Mouse (Mus musculus) ES-E14 (cell line): ENCODE results near the gene Serpinb1a. TPM values are rescaled to one million over a fixed set of nuclear protein-coding genes. Genes with fewer than 3 reads are reported as not detected.

Experiments used
- DNase-seq: peaks from one replicate; pipeline ENCODE4 v3.0.0-alpha.2; 2013; ENCODE audit warnings: low read depth, low spot score
- H3K27ac ChIP-seq: 2 replicates; pipeline ENCODE4 v1.5.1; 2012; ENCODE audit warnings: low read depth, mild to moderate bottlenecking, low read length, moderate library complexity, mixed read lengths; ENCODE audit not compliant: poor library complexity, insufficient read depth, severe bottlenecking
- H3K36me3 ChIP-seq: 2 replicates; pipeline ENCODE4 v1.6.1; 2012; ENCODE audit warnings: mild to moderate bottlenecking, low read length, moderate library complexity, mixed read lengths; ENCODE audit not compliant: control insufficient read depth, poor library complexity, insufficient read depth, severe bottlenecking
- H3K4me1 ChIP-seq, 2 experiments: fragments of 150-350 bp in 1 of 2; sonication (generic) in 1 of 2; 2 replicates each; pipeline ENCODE4 v1.6.1; 2012; ENCODE audit warnings: low read length in 2 of 2, mild to moderate bottlenecking in 1 of 2, mixed read lengths in 1 of 2; ENCODE audit not compliant: control insufficient read depth in 2 of 2, insufficient read depth in 2 of 2, poor library complexity in 1 of 2
- H3K4me3 ChIP-seq, 2 experiments: fragments of 150-350 bp in 1 of 2; sonication (generic) in 1 of 2; 2 replicates each; pipeline ENCODE4 v1.5.1; 2012; ENCODE audit warnings: low read length in 2 of 2, low read depth in 1 of 2, mild to moderate bottlenecking in 1 of 2, mixed read lengths in 1 of 2; ENCODE audit not compliant: insufficient read depth in 1 of 2, poor library complexity in 1 of 2, severe bottlenecking in 1 of 2
- H3K9ac ChIP-seq: 2 replicates; pipeline ENCODE4 v1.6.1; 2012; ENCODE audit warnings: low read depth, mild to moderate bottlenecking, low read length, mixed read lengths; ENCODE audit not compliant: poor library complexity, insufficient read depth, severe bottlenecking
- H3K9me3 ChIP-seq: fragments of 150-350 bp; sonication (generic); 2 replicates; pipeline ENCODE4 v1.6.1; 2012; ENCODE audit warnings: low read depth, mild to moderate bottlenecking, low read length; ENCODE audit not compliant: control insufficient read depth, insufficient read depth
- CHD2 ChIP-seq: IDR thresholded peaks from 2 replicates; pipeline ENCODE4 v1.6.1; 2014; ENCODE audit warnings: mild to moderate bottlenecking, low read depth, low read length, inconsistent platforms
- HCFC1 ChIP-seq: IDR thresholded peaks from 2 replicates; pipeline ENCODE4 v1.6.1; 2012; ENCODE audit warnings: low read length, inconsistent platforms, borderline replicate concordance; ENCODE audit not compliant: insufficient read depth
- MAFK ChIP-seq: IDR thresholded peaks from 2 replicates; pipeline ENCODE4 v1.6.1; 2014; ENCODE audit warnings: mild to moderate bottlenecking, low read depth, low read length, inconsistent platforms; ENCODE audit not compliant: insufficient read depth
- ZC3H11A ChIP-seq: IDR thresholded peaks from 2 replicates; pipeline ENCODE4 v1.6.1; 2012; ENCODE audit warnings: low read depth, mild to moderate bottlenecking, inconsistent platforms, low read length, borderline replicate concordance
- ZNF384 ChIP-seq: IDR thresholded peaks from 2 replicates; pipeline ENCODE4 v1.6.1; 2012; ENCODE audit warnings: low read depth, low read length, inconsistent platforms
- in situ Hi-C, 2 experiments: fragments of 600-800 bp; cut with MboI; formaldehyde crosslinking; loops; one replicate each; pipeline ENCODE4 v1.15.1; 2025; ENCODE audit warnings: low sequenced_read_pairs in 2 of 2, inconsistent platforms in 1 of 2; ENCODE audit not compliant: unreplicated experiment in 2 of 2
- total RNA-seq: library from RNA; depleted of rRNA; stranded (reverse); fragments of 300-350 nt; gene quantifications from 2 replicates; pipeline ENCODE4 v1.2.3, GENCODE M21; 2012

Gene Serpinb1a
- total RNA-seq, 1 experiment, result 2.2 TPM

DNA sequence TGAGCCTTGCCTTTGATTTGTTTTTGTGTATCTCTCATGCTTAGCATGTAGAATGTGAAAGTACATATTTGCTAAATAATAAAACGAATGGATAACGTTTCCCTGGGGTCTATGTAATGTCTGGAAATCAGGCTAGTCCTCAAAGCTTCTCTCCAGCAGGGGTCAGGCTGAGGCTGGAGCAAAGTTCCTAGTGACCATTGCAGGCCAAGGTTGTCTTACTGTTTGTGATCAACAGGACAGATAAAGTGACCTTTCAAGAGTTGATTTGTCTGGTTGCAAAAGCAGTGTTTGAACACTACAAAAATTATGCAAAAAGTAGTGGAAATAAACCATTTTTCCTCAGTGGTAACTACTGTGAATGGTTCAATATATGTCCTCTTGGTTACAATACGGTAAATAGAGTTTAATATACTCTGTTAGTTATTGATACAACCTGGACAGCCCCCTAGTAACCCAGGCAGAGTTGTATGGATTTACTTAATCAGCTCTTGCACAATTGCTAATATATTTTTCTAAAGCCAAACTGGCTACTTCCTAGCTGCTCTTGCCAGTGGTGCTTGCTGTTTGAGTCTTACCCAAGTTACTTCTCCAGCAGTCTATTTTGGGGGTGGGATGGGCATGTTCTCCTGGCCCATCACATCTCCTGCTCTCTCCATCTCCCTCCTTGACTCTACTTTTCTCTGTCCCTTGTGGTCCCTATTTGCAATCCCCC lies 23.7 kb downstream of the Serpinb1a start:
- TF ChIP-seq HCFC1 (no peak), ZC3H11A (no peak), ZNF384 (no peak), CHD2 (no peak)
- no peak overlapping the region for H3K4me3 ChIP-seq
- no peaks in the 10 kb centered on the region for H3K9me3 ChIP-seq
- in situ Hi-C loops, result no loop called here
- DNase-seq, result no peak
- H3K36me3 ChIP-seq, result 0 out of 2 replicates have a peak, but pooled peaks cover 2% of the 10 kb centered on the region
- H3K9ac ChIP-seq, result no peak overlapping the region
- peaks cover 0 to 2% of the 10 kb centered on the region in 2 experiments; a peak in 1 of 4 replicates for H3K4me1 ChIP-seq
- no peak overlapping the region for H3K27ac ChIP-seq

DNA sequence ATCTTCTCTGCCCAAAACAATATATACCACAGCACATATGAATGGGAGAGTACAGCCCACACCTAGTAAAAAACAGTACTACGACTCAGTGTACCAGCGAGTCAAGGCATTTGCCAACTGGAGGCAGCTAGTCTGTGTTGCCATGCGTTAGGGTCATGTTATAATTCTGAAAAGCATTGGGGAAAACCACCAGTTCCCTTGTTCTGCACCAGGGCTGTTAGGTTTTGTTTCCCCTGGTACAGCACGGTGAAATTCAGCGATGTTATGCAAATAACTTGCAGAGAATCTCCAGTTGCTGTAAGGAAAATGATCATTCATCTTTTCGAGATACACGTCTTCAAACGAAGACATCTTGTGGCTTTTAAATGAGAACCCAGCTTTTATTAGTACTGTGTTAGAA lies 25.4 kb downstream of the Serpinb1a start:
- peaks cover 0 to 2% of the 10 kb centered on the region in 2 experiments; a peak in 1 of 4 replicates for H3K4me1 ChIP-seq
- no peak for TF ChIP-seq MAFK
- in situ Hi-C loops, result no loop called here
- H3K27ac ChIP-seq, result no peak overlapping the region
- H3K36me3 ChIP-seq, result peaks cover 6% of the 10 kb centered on the region
- no peak for DNase-seq
- H3K9me3 ChIP-seq, result no peaks in the 10 kb centered on the region
- H3K4me3 ChIP-seq, result no peak overlapping the region
- no peak overlapping the region for H3K9ac ChIP-seq

- DNase-seq, result no peak
- Histone ChIP-seq H3K4me3 (no peak overlapping the region), H3K27ac (no peak overlapping the region), H3K4me1 (peaks cover 0 to 2% of the 10 kb centered on the region in 2 experiments; a peak in 1 of 4 replicates), H3K9me3 (no peaks in the 10 kb centered on the region), H3K9ac (no peak overlapping the region), H3K36me3 (peaks cover 10% of the 10 kb centered on the region)
- TF ChIP-seq ZNF384 (no peak), MAFK (no peak), CHD2 (no peak), HCFC1 (no peak), ZC3H11A (no peak)
- in situ Hi-C loops, result no loop called here
Measured at GRCm38 (mm10) chr13:32824377-32825330, 26.3 kb downstream of the Serpinb1a start.

DNA sequence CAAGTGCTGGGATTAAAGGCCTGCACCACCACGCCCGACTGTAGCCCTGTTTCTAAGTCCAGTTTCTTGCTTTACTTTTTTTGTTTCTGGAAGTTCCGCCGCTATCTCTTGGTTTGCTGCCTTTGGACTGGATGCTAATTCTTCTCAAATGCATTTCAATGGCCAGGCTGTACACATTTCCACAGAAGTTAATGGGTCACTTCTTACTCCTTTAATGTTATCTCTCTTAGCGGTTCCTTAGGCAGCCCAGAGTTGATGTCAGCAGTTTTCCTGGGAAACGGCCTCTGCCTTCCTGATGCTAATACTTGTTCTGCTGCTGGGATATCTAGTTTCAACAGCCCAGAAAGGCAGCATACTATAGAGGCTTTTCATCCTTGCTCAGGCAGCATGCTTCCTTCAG lies 27.9 kb downstream of the Serpinb1a start:
- in situ Hi-C loops, result no loop called here

More for the DNA sequence above, 27.9 kb downstream of the Serpinb1a start:
- Histone ChIP-seq H3K36me3 (peaks cover 10% of the 10 kb centered on the region), H3K4me3 (no peak overlapping the region), H3K9ac (no peak overlapping the region), H3K4me1 (peaks cover 0 to 2% of the 10 kb centered on the region in 2 experiments; a peak in 1 of 4 replicates), H3K9me3 (no peaks in the 10 kb centered on the region), H3K27ac (no peak overlapping the region)
- DNase-seq, result no peak
- TF ChIP-seq ZC3H11A (no peak), HCFC1 (no peak), ZNF384 (no peak), CHD2 (no peak), MAFK (0 out of 2 replicates have a peak, but pooled peaks have one; percentile 35)
